Mouse (Mus musculus) gastrocnemius, adult 2 months (tissue): ENCODE data around the gene Tmem54. TPM values are rescaled to one million over a fixed set of nuclear protein-coding genes. Genes with fewer than 3 reads are reported as not detected.

Experiments
- DNase-seq: peaks from one replicate; pipeline ENCODE4 v3.0.0; 2022
- H3K27ac ChIP-seq: fragments of 200-600 bp; 2 replicates; pipeline ENCODE4 v1.8.1; 2022; ENCODE audit warnings: mild to moderate bottlenecking
- H3K4me3 ChIP-seq: fragments of 200-600 bp; 2 replicates; pipeline ENCODE4 v1.8.1; 2022; ENCODE audit warnings: mild to moderate bottlenecking, moderate library complexity
- CTCF ChIP-seq: fragments of 200-600 bp; IDR thresholded peaks from 2 replicates; pipeline ENCODE4 v1.8.1; 2022; ENCODE audit warnings: antibody characterized with exemption, mild to moderate bottlenecking, moderate library complexity
- intact Hi-C: fragments of 180-260 bp; cut with DNase I; formaldehyde crosslinking; loops from one replicate; pipeline ENCODE4 v1.15.1; 2025
- total RNA-seq, 2 experiments: library from RNA; stranded (reverse); gene quantifications; 2 replicates each; pipeline ENCODE4 v1.2.3; 2021

Gene Tmem54
- total RNA-seq, 2 experiments from 2014 or later: not detected

- intact Hi-C loops: no loop called here
- H3K27ac ChIP-seq: peak overlapping the region; percentile 77
Measured at GRCm38 (mm10) chr4:129137392-129138321, 32.3 kb downstream of the Tmem54 start.

GRCm38 (mm10) chr4:129139642-129140041 lies 34.3 kb downstream of the Tmem54 start:
- Histone ChIP-seq H3K27ac (no peak overlapping the region), H3K4me3 (no peak overlapping the region)
- intact Hi-C loops: no loop called here
- no peak for TF ChIP-seq CTCF
- DNase-seq: no peak

More at GRCm38 (mm10) chr4:129137392-129138321, 32.3 kb downstream of the Tmem54 start:
- TF ChIP-seq CTCF: no peak
- no peak for DNase-seq
- peak overlapping the region; percentile 79 for H3K4me3 ChIP-seq

- TF ChIP-seq CTCF: no peak
- intact Hi-C loops: no loop called here
- H3K4me3 ChIP-seq: no peak overlapping the region
- H3K27ac ChIP-seq: no peak overlapping the region
- no peak for DNase-seq
Measured at GRCm38 (mm10) chr4:129140808-129141207, 35.5 kb downstream of the Tmem54 start.

- Histone ChIP-seq H3K4me3 (no peak overlapping the region), H3K27ac (peak overlapping the region; percentile 66)
- TF ChIP-seq CTCF: no peak
- DNase-seq: peak; percentile 56
- intact Hi-C loops: no loop called here
Measured at GRCm38 (mm10) chr4:129141560-129142438, 36.5 kb downstream of the Tmem54 start.

- Histone ChIP-seq H3K4me3 (no peak overlapping the region), H3K27ac (peak overlapping the region; percentile 66; the same call in 1 of the 2 replicates)
- TF ChIP-seq CTCF: no peak
- DNase-seq: no peak
- intact Hi-C loops: no loop called here
Measured at GRCm38 (mm10) chr4:129142439-129143045, 37.2 kb downstream of the Tmem54 start.

GRCm38 (mm10) chr4:129143509-129143908 lies 38.2 kb downstream of the Tmem54 start:
- TF ChIP-seq CTCF: no peak
- no peak for DNase-seq
- H3K4me3 ChIP-seq: no peak overlapping the region
- H3K27ac ChIP-seq: no peak overlapping the region
- intact Hi-C loops: no loop called here

- Histone ChIP-seq H3K4me3 (no peak overlapping the region), H3K27ac (peak overlapping the region; percentile 20; the same call in 1 of the 2 replicates)
- intact Hi-C loops: no loop called here
- DNase-seq: no peak
- TF ChIP-seq CTCF: no peak
Measured at GRCm38 (mm10) chr4:129144401-129145367, 39.3 kb downstream of the Tmem54 start.

GRCm38 (mm10) chr4:129145411-129145810 lies 40.1 kb downstream of the Tmem54 start:
- intact Hi-C loops: no loop called here
- Histone ChIP-seq H3K27ac (no peak overlapping the region), H3K4me3 (no peak overlapping the region)
- no peak for TF ChIP-seq CTCF
- no peak for DNase-seq

- no peak overlapping the region for H3K4me3 ChIP-seq
- H3K27ac ChIP-seq: no peak overlapping the region
- no peak for TF ChIP-seq CTCF
- intact Hi-C loops: no loop called here
- DNase-seq: no peak
Measured at GRCm38 (mm10) chr4:129145943-129146342, 40.6 kb downstream of the Tmem54 start.

- intact Hi-C loops: no loop called here
- Histone ChIP-seq H3K27ac (no peak overlapping the region), H3K4me3 (no peak overlapping the region)
- DNase-seq: no peak
- TF ChIP-seq CTCF: no peak
Measured at GRCm38 (mm10) chr4:129146392-129146791, 41.0 kb downstream of the Tmem54 start.

- intact Hi-C loops: no loop called here
- Histone ChIP-seq H3K4me3 (no peak overlapping the region), H3K27ac (no peak overlapping the region)
- TF ChIP-seq CTCF: no peak
- no peak for DNase-seq
Measured at GRCm38 (mm10) chr4:129147552-129148103, 42.3 kb downstream of the Tmem54 start.
